Mouse (Mus musculus) midbrain, postnatal 0 days (tissue): ENCODE data around the gene Thnsl1. TPM values are rescaled to one million over a fixed set of nuclear protein-coding genes. Genes with fewer than 3 reads are reported as not detected.
"Not testable (repeated sequence)": the region's sequence is repeated elsewhere in the genome, so short reads cannot be mapped to it uniquely, and the experiment has no call there.

Experiments used
- ATAC-seq: fragments of 200-750 bp; cut with Nextera tagmentation; 2 replicates; pipeline ENCODE4 v1.8.0; 2017; ENCODE audit warnings: moderate number of reproducible peaks, mild to moderate bottlenecking, moderate TSS enrichment, moderate library complexity; ENCODE audit not compliant: low FRiP score
- DNase-seq: peaks from one replicate; pipeline ENCODE4 v3.0.0-alpha.2; 2015; ENCODE audit warnings: low spot score
- H3K27ac ChIP-seq: fragments of 300-500 bp; sonication (generic); 2 replicates; pipeline ENCODE4 v1.5.1; 2014; ENCODE audit warnings: low read depth, mild to moderate bottlenecking, low read length, mixed read lengths
- H3K27me3 ChIP-seq: fragments of 300-500 bp; sonication (generic); 2 replicates; pipeline ENCODE4 v1.6.1; 2014; ENCODE audit warnings: low read length, control low read depth, mixed read lengths; ENCODE audit not compliant: insufficient read depth
- H3K36me3 ChIP-seq: fragments of 300-500 bp; sonication (generic); 2 replicates; pipeline ENCODE4 v1.6.1; 2014; ENCODE audit warnings: low read length, control low read depth, mixed read lengths; ENCODE audit not compliant: insufficient read depth
- H3K4me1 ChIP-seq: fragments of 300-500 bp; sonication (generic); 2 replicates; pipeline ENCODE4 v1.6.1; 2014; ENCODE audit warnings: mild to moderate bottlenecking, control low read depth, antibody characterized with exemption, low read length, mixed read lengths; ENCODE audit not compliant: insufficient read depth
- H3K4me2 ChIP-seq: fragments of 300-500 bp; sonication (generic); 2 replicates; pipeline ENCODE4 v1.6.1; 2014; ENCODE audit warnings: low read depth, mild to moderate bottlenecking, low read length, mixed read lengths; ENCODE audit not compliant: poor library complexity, severe bottlenecking
- H3K4me3 ChIP-seq: fragments of 300-500 bp; sonication (generic); 2 replicates; pipeline ENCODE4 v1.5.1; 2014; ENCODE audit warnings: low read depth, mild to moderate bottlenecking, low read length, moderate library complexity
- H3K9ac ChIP-seq: fragments of 300-500 bp; sonication (generic); replicated peaks from 2 replicates; pipeline ENCODE4 v1.6.1; 2014; ENCODE audit warnings: mild to moderate bottlenecking, low read length, moderate library complexity, mixed read lengths; ENCODE audit not compliant: poor library complexity, severe bottlenecking
- H3K9me3 ChIP-seq: fragments of 300-500 bp; sonication (generic); 2 replicates; pipeline ENCODE4 v1.6.1; 2016; ENCODE audit warnings: low read length, control low read depth
- CTCF ChIP-seq: IDR thresholded peaks from 2 replicates; pipeline ENCODE4 v1.5.1; 2016; ENCODE audit warnings: antibody characterized with exemption, mild to moderate bottlenecking
- whole genome bisulfite sequencing: fragments of 180-500 bp; shearing (Covaris S2); extraction: QIAGEN DNeasy Blood & Tissue Kit; methylation state at CpG from one replicate; pipeline ENCODE4 v1.1.7; 2014; 5-methylcytosine and 5-hydroxymethylcytosine counted together
- polyA plus RNA-seq: library from polyadenylated mRNA; unstranded; fragments of >200 nt; fragmentation: Nextera tagmentation; extraction: Ambion mirVana; gene quantifications from 2 replicates; pipeline ENCODE4 v1.2.1, GENCODE M21; 2015
- total RNA-seq: library from RNA; depleted of rRNA; stranded (reverse); fragments of >200 nt; gene quantifications from 2 replicates; pipeline ENCODE4 v1.2.3, GENCODE M21; 2014

The Thnsl1 gene
- total and polyA plus RNA-seq, 2 experiments from 2014 or later = 17.8 to 22.6 TPM

DNA sequence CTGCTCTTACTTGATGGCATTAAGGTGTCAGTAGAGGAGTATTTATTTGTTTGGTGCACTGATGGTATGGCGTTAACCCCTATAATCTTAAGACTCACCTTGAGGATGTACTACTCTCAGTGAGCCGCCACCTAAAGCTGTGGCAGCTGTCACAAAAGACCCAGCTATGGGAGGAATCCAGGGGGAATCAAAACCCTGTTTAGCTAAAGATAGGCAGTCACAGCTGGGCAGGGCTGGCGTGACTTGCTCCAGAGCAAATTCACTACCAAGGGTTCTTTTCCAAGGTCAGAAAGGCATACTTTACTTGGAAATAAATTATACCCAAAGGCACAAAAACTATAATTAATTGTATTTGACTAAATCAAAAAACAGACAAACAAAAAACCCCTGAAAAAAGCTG is 25.6 kb downstream of the Thnsl1 start:
- H3K36me3 ChIP-seq = no peaks in the 10 kb centered on the region
- 86% methylated on average over 3 of the region's 3 CpGs for WGBS
- no peak for ATAC-seq

DNA sequence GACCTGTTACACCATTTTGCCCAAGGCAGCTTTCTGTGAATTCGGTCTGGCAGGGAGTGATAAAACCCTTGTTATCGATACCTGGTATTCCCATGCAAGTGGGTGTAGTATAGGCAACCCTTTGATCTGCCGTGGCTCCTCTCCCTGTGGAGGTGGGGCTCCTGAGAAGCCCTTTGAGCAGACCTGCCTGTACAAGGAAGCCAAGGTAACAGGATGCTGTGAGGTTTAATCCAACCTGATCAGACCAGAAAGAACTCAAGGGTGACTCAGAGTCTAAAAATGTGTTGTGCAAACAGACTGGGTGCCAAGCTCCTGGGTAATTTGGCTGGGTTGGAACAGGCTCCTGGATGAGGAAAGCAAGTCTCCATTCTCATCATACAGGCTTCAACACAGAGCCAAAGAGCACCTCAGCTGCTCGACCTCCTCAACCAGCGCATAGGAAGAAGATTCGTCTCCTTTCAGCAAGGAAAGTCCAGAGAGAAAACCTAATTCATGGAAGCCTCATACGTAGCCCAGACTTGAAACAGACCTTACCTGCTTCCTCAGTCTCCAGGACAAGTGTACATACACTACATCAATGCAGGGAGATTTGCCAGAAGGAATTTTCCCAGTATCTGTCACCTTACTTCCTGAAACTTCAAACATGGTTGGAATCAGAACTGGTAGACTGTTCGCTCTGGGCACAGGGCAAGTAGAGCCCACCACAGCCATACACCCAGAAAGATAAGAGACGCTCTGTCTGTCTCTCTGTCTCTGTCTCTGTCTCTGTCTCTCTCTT is 29.5 kb downstream of the Thnsl1 start:
- WGBS = 84% methylated on average over 9 of the region's 9 CpGs
- no peak overlapping the region for H3K4me3 ChIP-seq
- DNase-seq = no peak
- no peaks in the 10 kb centered on the region for H3K27me3 ChIP-seq
- no peaks in the 10 kb centered on the region for H3K4me1 ChIP-seq
- H3K36me3 ChIP-seq = no peaks in the 10 kb centered on the region
- H3K27ac ChIP-seq = no peak overlapping the region
- TF ChIP-seq CTCF = no peak
- no peak overlapping the region for H3K4me2 ChIP-seq
- no peak for ATAC-seq
- no peaks in the 10 kb centered on the region for H3K9me3 ChIP-seq
- no peak overlapping the region for H3K9ac ChIP-seq

More for the DNA sequence above, 25.6 kb downstream of the Thnsl1 start:
- Histone ChIP-seq H3K27me3 (no peaks in the 10 kb centered on the region), H3K4me2 (no peak overlapping the region), H3K9me3 (no peaks in the 10 kb centered on the region), H3K4me1 (no peaks in the 10 kb centered on the region), H3K4me3 (no peak overlapping the region), H3K27ac (no peak overlapping the region), H3K9ac (no peak overlapping the region)
- no peak for DNase-seq
- no peak for TF ChIP-seq CTCF

DNA sequence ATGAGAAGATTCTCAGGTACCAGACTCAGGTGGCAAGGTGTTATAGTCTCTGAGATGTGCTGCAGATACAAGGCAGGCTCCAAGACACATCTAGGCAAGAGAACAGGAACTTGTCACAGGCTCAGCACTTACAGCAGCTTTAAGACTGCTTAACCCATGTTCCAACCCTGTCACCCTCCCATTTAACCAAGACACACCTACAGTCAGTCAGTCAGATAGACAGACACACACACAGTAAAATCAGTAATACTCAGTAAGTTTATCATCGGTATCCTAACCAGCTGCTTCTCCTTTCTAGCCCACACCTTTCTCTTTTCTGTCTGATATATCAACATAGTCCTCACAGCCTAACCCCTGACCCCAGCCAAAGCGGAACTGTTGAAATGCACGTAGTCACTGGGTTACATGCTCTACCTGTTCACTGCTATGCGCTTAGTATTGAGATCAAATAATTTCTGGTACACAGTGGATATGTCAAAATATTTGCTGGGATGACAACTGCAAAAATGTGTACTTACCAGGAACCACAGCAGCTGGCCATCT is 30.4 kb downstream of the Thnsl1 start:
- ATAC-seq (no peak), DNase-seq (no peak)
- H3K4me3 ChIP-seq = no peak overlapping the region
- H3K9ac ChIP-seq = no peak overlapping the region
- H3K9me3 ChIP-seq = no peaks in the 10 kb centered on the region
- H3K27ac ChIP-seq = no peak overlapping the region
- no peaks in the 10 kb centered on the region for H3K27me3 ChIP-seq
- no peaks in the 10 kb centered on the region for H3K4me1 ChIP-seq
- 93% methylated on average over 4 of the region's 4 CpGs for WGBS
- no peaks in the 10 kb centered on the region for H3K36me3 ChIP-seq
- H3K4me2 ChIP-seq = no peak overlapping the region
- TF ChIP-seq CTCF = no peak

DNA sequence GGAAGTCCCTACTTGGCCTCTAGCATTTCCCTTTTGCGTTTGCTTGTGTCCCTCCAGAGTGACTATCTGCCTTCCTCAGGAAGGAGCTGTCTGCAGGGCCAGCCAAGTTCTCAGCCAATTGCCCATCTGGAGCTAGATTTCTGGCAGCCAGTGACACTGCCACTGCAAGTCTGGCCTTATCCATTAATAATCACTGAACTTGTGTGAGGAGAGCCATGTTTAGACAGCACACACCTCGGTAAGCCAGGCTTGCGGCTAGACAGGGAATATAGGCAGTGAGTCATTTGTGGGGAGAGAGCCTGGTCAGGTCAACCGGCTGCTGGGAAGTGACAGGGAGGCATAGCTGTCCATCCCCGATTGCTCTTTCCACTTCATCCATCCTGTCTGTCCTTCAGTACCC is 31.3 kb downstream of the Thnsl1 start:
- no peaks in the 10 kb centered on the region for H3K27me3 ChIP-seq
- no peak overlapping the region for H3K4me3 ChIP-seq
- H3K4me1 ChIP-seq = no peaks in the 10 kb centered on the region
- no peak for ATAC-seq
- no peak overlapping the region for H3K27ac ChIP-seq
- 79% methylated on average over 5 of the region's 5 CpGs for WGBS
- no peaks in the 10 kb centered on the region for H3K36me3 ChIP-seq
- DNase-seq = peak; percentile 8
- H3K9me3 ChIP-seq = no peaks in the 10 kb centered on the region
- H3K4me2 ChIP-seq = no peak overlapping the region
- no peak for TF ChIP-seq CTCF
- H3K9ac ChIP-seq = no peak overlapping the region

DNA sequence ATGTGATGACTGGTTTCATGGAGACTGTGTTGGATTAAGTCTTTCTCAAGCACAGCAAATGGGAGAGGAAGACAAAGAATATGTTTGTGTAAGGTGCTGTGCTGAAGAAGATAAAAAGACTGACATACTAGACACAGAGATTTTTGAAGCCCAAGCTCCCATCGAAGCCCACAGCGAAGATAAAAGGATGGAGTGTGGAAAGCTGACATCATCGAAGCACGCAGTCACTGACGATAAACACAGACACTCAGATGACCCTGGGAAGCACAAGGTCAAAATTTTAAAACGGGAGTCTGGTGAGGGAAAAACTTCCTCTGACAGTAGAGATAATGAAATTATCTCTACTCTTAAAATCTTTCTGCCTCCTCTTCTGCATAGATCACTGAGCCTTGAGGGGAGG is 38.6 kb downstream of the Thnsl1 start:
- H3K9me3 ChIP-seq, H3K27ac ChIP-seq, H3K4me3 ChIP-seq, H3K4me1 ChIP-seq, H3K36me3 ChIP-seq, H3K27me3 ChIP-seq, H3K9ac ChIP-seq, ATAC-seq, DNase-seq, H3K4me2 ChIP-seq: not testable (repeated sequence)
- 83% methylated on average over 4 of the region's 6 CpGs for WGBS

DNA sequence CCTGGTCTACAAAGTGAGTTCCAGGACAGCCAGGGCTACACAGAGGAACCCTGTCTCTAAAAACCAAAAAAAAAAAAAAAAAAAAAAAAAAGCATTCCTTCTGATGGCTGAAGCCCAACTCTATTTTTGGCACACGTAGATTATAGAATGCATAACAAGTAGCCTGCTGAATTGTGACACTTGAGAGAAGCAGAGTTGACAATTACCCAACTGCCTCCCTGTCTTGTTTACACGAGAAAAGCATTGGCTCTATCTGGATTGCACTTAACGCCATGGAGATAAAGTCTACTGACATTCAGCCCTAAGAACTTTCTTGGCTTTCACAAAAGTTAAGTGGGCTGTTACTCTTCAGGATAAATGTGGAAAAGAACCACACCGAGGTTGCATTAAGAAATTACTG is 39.5 kb downstream of the Thnsl1 start:
- TF ChIP-seq CTCF = no peak
- Histone ChIP-seq H3K27me3 (no peaks in the 10 kb centered on the region), H3K4me1 (no peaks in the 10 kb centered on the region), H3K9me3 (no peaks in the 10 kb centered on the region), H3K4me2 (no peak overlapping the region), H3K4me3 (no peak overlapping the region), H3K9ac (no peak overlapping the region), H3K36me3 (no peaks in the 10 kb centered on the region), H3K27ac (no peak overlapping the region)
- no peak for DNase-seq
- 76% methylated on average over 4 of the region's 4 CpGs for WGBS
- no peak for ATAC-seq
